In the genomic region with DNA sequence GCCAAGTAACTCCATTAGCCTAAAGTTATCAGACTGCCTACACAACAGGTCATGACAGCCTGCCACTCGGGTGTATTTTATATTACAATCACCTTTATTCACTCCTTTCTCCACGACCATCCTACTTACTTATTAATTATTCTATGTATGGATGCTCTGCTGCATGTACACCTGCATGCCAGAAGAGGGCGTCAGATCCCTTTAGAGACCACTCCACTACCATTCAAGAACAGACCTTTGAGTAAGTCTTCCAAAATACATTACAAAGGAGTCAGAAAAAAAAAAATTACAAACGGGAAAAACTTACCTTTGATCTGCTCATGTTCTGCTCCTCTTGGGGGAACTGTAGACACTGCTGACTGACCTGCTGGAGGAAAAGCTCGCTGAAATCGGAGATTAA, we compare ENCODE assay signal across 8 mouse cellular contexts. TPM values are rescaled to one million over a fixed set of nuclear protein-coding genes. Genes with fewer than 3 reads are reported as not detected.
A peak's percentile ranks its signal among the peaks of the same experiment; 100 is the strongest.
DNase-seq lines count a peak whose midpoint lies in the region; ATAC-seq lines count a peak whose summit lies in the region.

No protein-coding gene starts in this region.

- peak overlapping the region; percentile 70 for H3K4me2 ChIP-seq in hindbrain, embryonic 16.5 days (ENCODE audit: low read length)
- H3K4me2 ChIP-seq in midbrain, embryonic 15.5 days: peak overlapping the region; percentile 78

- H3K4me1 ChIP-seq in hindbrain, embryonic 16.5 days (ENCODE audit: control insufficient read depth, insufficient read depth, low read depth, low read length): peaks cover 11% of the 10 kb centered on the region
- peaks cover 14% of the 10 kb centered on the region for H3K4me1 ChIP-seq in midbrain, embryonic 15.5 days

- H3K9me3 ChIP-seq in hindbrain, embryonic 16.5 days (ENCODE audit: control insufficient read depth, low read length): no peaks in the 10 kb centered on the region; the same call in 1 of the 2 replicates
- no peaks in the 10 kb centered on the region for H3K9me3 ChIP-seq in midbrain, embryonic 15.5 days

- WGBS in hindbrain, embryonic 16.5 days: 35% methylated on average over 6 of the region's 6 CpGs
- 32% methylated on average over 6 of the region's 6 CpGs for WGBS in midbrain, embryonic 15.5 days

- H3K27me3 ChIP-seq in hindbrain, embryonic 16.5 days (replicated peaks; ENCODE audit: control insufficient read depth, insufficient read depth, low read length): no peaks in the 10 kb centered on the region
- no peaks in the 10 kb centered on the region for H3K27me3 ChIP-seq in midbrain, embryonic 15.5 days (replicated peaks)

- no peak overlapping the region for H3K27ac ChIP-seq in hindbrain, embryonic 16.5 days (ENCODE audit: low read depth, low read length)
- H3K27ac ChIP-seq in midbrain, embryonic 15.5 days: no peak overlapping the region

- peaks cover 40% of the 10 kb centered on the region for H3K36me3 ChIP-seq in hindbrain, embryonic 16.5 days (ENCODE audit: control insufficient read depth, insufficient read depth, low read length)
- peaks cover 39% of the 10 kb centered on the region for H3K36me3 ChIP-seq in midbrain, embryonic 15.5 days (replicated peaks)

- no peak for ATAC-seq in hindbrain, embryonic 16.5 days
- no peak for ATAC-seq in midbrain, embryonic 15.5 days (replicated peaks)

- no peak overlapping the region for H3K9ac ChIP-seq in hindbrain, embryonic 16.5 days (ENCODE audit: low read depth, low read length)
- no peak overlapping the region for H3K9ac ChIP-seq in midbrain, embryonic 15.5 days

- 0 out of 2 replicates have a peak overlapping the region, but pooled peaks have one; percentile 96 for H3K4me3 ChIP-seq in hindbrain, embryonic 16.5 days (ENCODE audit: low read length)
- peak overlapping the region; percentile 78 for H3K4me3 ChIP-seq in midbrain, embryonic 15.5 days

- peak; percentile 23 for DNase-seq in cerebellum, adult 9-11 months
- no peak for DNase-seq in cerebellum, postnatal 36 days
- DNase-seq in thymus, postnatal 14 days: peak; percentile 12
- no peak for DNase-seq in thymus, postnatal 36 days
- no peak for DNase-seq in spleen, adult 12 weeks (ENCODE audit: low spot score)
- DNase-seq in gastrocnemius, postnatal 4 days (ENCODE audit: low spot score in 2 of 2): no peak

RNA-seq across cellular contexts. Expression of a gene that starts 1.4 kb away (rescaled TPM):
- polyA plus RNA-seq in hindbrain, embryonic 16.5 days (2015; fragmentation: Nextera tagmentation; extraction: Ambion mirVana): 9.6 and 11.4 TPM in 2 replicates
- polyA plus RNA-seq in midbrain, embryonic 15.5 days (2015; fragmentation: Nextera tagmentation; extraction: Ambion mirVana): 14.9 and 16.1 TPM in 2 replicates
- total RNA-seq in gastrocnemius, postnatal 4 days (2021): 10 to 100 TPM in 1 of 2 experiments, 1 to 10 TPM in 1; 9.1 to 11.9 TPM

RNA-seq across cellular contexts. Expression of a gene that starts 1.6 kb away (rescaled TPM):
- polyA plus RNA-seq in hindbrain, embryonic 16.5 days (2015; fragmentation: Nextera tagmentation; extraction: Ambion mirVana): not detected in 2 replicates
- polyA plus RNA-seq in midbrain, embryonic 15.5 days (2015; fragmentation: Nextera tagmentation; extraction: Ambion mirVana): not detected in 2 replicates
- total RNA-seq in gastrocnemius, postnatal 4 days (2021): not detected

RNA-seq across cellular contexts. Expression of a gene that starts 31.8 kb away (rescaled TPM):
- 0.02 TPM in 1 of 2 replicates, not detected in the other for polyA plus RNA-seq in hindbrain, embryonic 16.5 days (2015; fragmentation: Nextera tagmentation; extraction: Ambion mirVana)
- 0.04 TPM in 1 of 2 replicates, not detected in the other for polyA plus RNA-seq in midbrain, embryonic 15.5 days (2015; fragmentation: Nextera tagmentation; extraction: Ambion mirVana)
- under 1 TPM in 1 of 2 experiments, not detected in 1; 0.05 TPM for total RNA-seq in gastrocnemius, postnatal 4 days (2021)

RNA-seq across cellular contexts. Expression of a gene that starts 47.5 kb away (rescaled TPM):
- polyA plus RNA-seq in hindbrain, embryonic 16.5 days (2015; fragmentation: Nextera tagmentation; extraction: Ambion mirVana): not detected in 2 replicates
- polyA plus RNA-seq in midbrain, embryonic 15.5 days (2015; fragmentation: Nextera tagmentation; extraction: Ambion mirVana): not detected in 2 replicates
- not detected for total RNA-seq in gastrocnemius, postnatal 4 days (2021)

RNA-seq across cellular contexts. Expression of a gene that starts 55.8 kb away (rescaled TPM):
- polyA plus RNA-seq in hindbrain, embryonic 16.5 days (2015; fragmentation: Nextera tagmentation; extraction: Ambion mirVana): 16.4 and 20.5 TPM in 2 replicates
- 22.5 and 22.8 TPM in 2 replicates for polyA plus RNA-seq in midbrain, embryonic 15.5 days (2015; fragmentation: Nextera tagmentation; extraction: Ambion mirVana)
- 10 to 100 TPM; 14.0 to 15.9 TPM for total RNA-seq in gastrocnemius, postnatal 4 days (2021)

Comparison
In these comparisons a context has a peak if more than half of its experiments do, and no peak if none do; other contexts are left out.
1. DNase-seq: peak in cerebellum, adult 9-11 months (single experiment) and thymus, postnatal 14 days (single experiment); none in cerebellum, postnatal 36 days (0 of 2), thymus, postnatal 36 days (0 of 2), spleen, adult 12 weeks (single experiment) and gastrocnemius, postnatal 4 days (0 of 2).